Mouse (Mus musculus) hindbrain, embryonic 15.5 days (tissue): Measurements from ENCODE around the gene Mdc1. TPM values are rescaled to one million over a fixed set of nuclear protein-coding genes. Genes with fewer than 3 reads are reported as not detected.

Source experiments
- ATAC-seq: fragments of 200-750 bp; cut with Nextera tagmentation; 2 replicates; pipeline ENCODE4 v1.8.0; 2017; ENCODE audit warnings: low read depth, moderate number of reproducible peaks, moderate TSS enrichment; ENCODE audit not compliant: low FRiP score
- H3K27ac ChIP-seq: fragments of 300-500 bp; sonication (generic); replicated peaks from 2 replicates; pipeline ENCODE4 v1.5.1; 2015; ENCODE audit warnings: mild to moderate bottlenecking, inconsistent platforms
- H3K27me3 ChIP-seq: fragments of 300-500 bp; sonication (generic); 2 replicates; pipeline ENCODE4 v1.6.1; 2015; ENCODE audit warnings: control low read depth, inconsistent platforms
- H3K36me3 ChIP-seq: fragments of 300-500 bp; sonication (generic); 2 replicates; pipeline ENCODE4 v1.6.1; 2015; ENCODE audit warnings: control low read depth, inconsistent platforms
- H3K4me1 ChIP-seq: fragments of 300-500 bp; sonication (generic); replicated peaks from 2 replicates; pipeline ENCODE4 v1.6.1; 2015; ENCODE audit warnings: control low read depth, inconsistent platforms
- H3K4me2 ChIP-seq: fragments of 300-500 bp; sonication (generic); 2 replicates; pipeline ENCODE4 v1.6.1; 2015; ENCODE audit warnings: moderate library complexity, mild to moderate bottlenecking, inconsistent platforms
- H3K4me3 ChIP-seq: fragments of 300-500 bp; sonication (generic); 2 replicates; pipeline ENCODE4 v1.5.1; 2015; ENCODE audit warnings: mild to moderate bottlenecking, inconsistent platforms
- H3K9ac ChIP-seq: fragments of 300-500 bp; sonication (generic); 2 replicates; pipeline ENCODE4 v1.6.1; 2015; ENCODE audit warnings: inconsistent platforms
- H3K9me3 ChIP-seq: fragments of 300-500 bp; sonication (generic); 2 replicates; pipeline ENCODE4 v1.6.1; 2016; ENCODE audit warnings: control low read depth, inconsistent platforms
- WGBS: fragments of 180-500 bp; shearing (Covaris S2); methylation state at CpG from one replicate; pipeline ENCODE4 v1.1.7; 2015; 5-methylcytosine and 5-hydroxymethylcytosine counted together
- polyA plus RNA-seq: library from polyadenylated mRNA; unstranded; fragments of >200 nt; fragmentation: Nextera tagmentation; extraction: Ambion mirVana; gene quantifications from 2 replicates; pipeline ENCODE4 v1.2.1, GENCODE M21; 2015

Mdc1 gene
- polyA plus RNA-seq, 1 experiment from 2014 or later, result 10.0 TPM

DNA sequence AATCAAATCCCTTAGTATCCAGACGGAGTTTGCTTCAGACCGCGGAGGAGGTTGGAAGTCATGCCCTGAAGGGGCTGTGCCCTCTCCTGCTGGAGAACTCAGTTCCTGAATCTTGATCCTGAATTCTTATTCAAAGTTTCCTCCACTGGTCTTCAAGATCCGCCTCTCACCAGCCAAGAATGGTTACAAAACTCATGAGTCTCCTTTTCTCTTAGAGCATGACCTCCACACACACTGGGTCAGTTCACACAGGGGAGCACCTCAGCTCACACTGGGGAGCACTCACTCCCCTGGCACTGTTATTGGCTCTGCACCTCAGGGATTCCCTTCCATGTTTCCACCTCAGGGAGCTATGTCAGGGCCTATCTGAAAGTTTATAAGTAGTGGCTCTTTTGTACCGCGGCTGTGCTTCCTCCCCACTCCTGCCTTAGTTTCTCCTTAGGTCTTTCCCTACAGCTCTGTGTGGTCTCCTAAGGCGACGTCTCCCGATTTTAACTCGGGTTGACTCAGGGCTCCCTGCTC, 23.6 kb downstream of the Mdc1 start:
- Histone ChIP-seq H3K27me3 (no peaks in the 10 kb centered on the region), H3K36me3 (no peaks in the 10 kb centered on the region), H3K4me3 (peak overlapping the region; percentile 67), H3K4me2 (peak overlapping the region; percentile 90), H3K4me1 (peaks cover 50% of the 10 kb centered on the region), H3K9ac (peak overlapping the region; percentile 82), H3K9me3 (no peaks in the 10 kb centered on the region), H3K27ac (peak overlapping the region; percentile 98)
- 20% methylated on average over 10 of the region's 10 CpGs for WGBS
- ATAC-seq, result no peak

DNA sequence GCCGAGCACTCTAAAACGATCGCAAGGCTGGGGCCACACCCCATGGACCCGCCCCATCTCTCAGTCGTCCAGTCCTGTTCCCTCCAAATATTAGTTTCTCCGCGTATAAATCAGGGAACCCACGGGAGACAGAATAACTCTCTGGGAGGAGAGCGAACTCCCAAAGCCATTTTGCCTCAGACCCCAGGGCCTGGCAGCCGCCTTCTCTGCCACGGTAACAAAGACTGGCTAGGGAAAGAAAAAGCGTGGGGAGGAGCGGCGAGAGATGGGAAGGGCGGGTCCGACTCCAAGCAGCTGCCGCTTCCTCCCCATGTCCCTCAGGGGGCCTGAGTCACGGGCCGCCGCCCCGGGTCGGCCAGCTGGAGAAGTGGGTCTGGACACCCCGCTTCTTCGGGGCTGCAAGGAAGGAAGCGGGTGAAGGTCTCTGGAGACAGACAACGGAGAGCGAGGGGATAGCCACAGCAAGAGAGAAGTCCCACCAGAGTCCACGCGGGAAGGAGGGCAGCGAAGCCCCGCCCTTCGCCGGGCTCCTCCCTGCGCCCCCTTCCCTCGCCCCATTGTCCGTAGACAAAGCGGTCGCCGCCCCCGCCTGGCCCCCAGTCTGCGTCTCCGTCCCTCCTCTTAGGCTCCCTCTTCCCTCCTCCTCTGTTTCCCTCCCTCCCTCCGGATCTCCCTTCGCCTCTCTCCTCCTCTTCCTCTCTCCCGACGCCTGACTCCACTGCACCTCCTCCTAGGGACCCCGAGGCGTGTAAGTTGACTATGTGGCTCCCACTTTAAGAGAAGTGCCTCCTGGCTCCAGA, 24.4 kb downstream of the Mdc1 start, which contains the start of gene Ppp1r18:
Gene Ppp1r18, plus strand, starts transcription at position 113 of the 800 bp plus-strand sequence.
- H3K9ac ChIP-seq, result peak within 1 kb of the TSS; percentile 82
- peaks cover 55% of the 10 kb centered on the region for H3K4me1 ChIP-seq
- WGBS, result under 1% methylated on average over 36 of the region's 48 CpGs
- H3K4me2 ChIP-seq, result peak within 1 kb of the TSS; percentile 90
- ATAC-seq, result peak; percentile 62
- peak within 1 kb of the TSS; percentile 67 for H3K4me3 ChIP-seq
- H3K27me3 ChIP-seq, result no peaks in the 10 kb centered on the region
- H3K36me3 ChIP-seq, result no peaks in the 10 kb centered on the region
- H3K9me3 ChIP-seq, result no peaks in the 10 kb centered on the region
- H3K27ac ChIP-seq, result peak within 1 kb of the TSS; percentile 98

DNA sequence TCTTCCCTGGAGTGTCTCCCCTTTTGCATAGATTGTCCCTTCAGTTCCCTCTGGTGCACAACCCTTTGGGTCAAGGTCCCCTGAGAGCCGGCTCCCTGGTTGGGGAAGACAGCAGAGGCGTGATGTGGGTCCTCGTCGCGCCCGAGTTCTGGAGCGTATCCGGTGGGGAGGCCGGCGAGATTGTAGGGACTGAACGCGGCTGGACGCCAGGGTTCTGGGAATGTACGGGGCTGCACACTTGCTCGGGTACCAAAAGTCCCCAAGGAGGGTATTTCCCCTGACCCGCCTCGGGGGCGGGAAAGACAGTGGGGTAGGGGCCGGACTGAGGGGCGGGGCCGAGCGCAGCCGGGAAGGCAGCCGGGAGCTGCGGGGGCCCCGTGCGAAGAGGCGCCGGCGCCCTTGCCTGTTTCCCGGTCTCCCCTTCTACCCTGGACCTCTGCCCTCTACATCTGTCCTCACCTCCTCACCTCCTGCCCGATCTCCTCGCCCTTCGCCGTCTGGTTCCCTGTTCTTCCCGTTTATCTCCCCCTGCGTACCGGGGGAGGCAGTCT, 25.0 kb downstream of the Mdc1 start:
- peak; percentile 43 for ATAC-seq
- Histone ChIP-seq H3K9me3 (0 out of 2 replicates have a peak, but pooled peaks cover 2% of the 10 kb centered on the region), H3K9ac (peak overlapping the region; percentile 82), H3K4me2 (peak overlapping the region; percentile 90), H3K27ac (peak overlapping the region; percentile 98), H3K27me3 (no peaks in the 10 kb centered on the region), H3K4me1 (peaks cover 61% of the 10 kb centered on the region), H3K4me3 (peak overlapping the region; percentile 67), H3K36me3 (peaks cover 4% of the 10 kb centered on the region; the same call in 1 of the 2 replicates)
- WGBS, result under 1% methylated on average over 34 of the region's 38 CpGs

DNA sequence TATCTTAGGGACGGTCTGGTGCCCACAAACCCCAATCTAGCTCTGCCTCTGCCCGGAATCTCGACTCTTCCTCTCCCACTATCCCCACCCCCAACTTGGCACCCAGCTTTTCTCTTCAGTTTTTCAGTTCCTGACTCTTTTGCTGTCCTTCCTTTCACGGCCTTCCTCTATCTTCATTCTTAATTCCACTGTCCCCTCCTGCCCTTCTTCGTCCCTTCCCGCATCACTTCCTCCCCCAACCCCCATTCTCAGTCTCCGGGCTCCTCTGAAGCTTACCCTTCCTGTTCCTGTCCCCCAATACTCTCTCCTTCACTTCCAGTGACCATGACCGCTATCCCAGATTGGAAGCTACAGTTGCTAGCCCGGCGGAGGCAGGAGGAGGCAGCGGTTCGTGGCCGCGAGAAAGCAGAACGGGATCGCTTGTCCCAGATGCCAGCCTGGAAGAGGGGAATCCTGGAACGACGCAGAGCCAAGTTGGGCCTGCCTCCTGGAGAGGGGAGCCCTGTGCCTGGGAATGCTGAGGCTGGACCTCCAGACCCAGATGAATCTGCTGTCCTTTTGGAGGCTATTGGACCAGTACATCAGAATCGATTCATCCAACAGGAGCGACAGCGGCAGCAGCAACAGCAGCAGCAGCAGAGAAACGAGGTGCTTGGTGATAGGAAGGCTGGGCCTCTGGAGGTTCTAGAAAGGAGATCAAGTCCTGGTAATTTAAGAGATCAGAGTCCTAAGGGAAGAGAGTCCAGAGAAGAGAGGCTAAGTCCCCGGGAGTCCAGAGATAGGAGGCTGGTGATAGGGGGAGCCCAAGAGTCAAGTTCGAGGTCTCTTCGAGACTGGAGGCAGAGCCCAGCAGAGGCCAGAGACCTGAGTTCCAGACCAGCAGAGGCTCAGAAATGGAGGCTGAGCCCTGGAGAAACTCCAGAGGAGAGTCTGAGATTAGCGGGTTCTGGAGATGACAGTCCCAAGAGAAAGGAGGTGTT, 25.9 kb downstream of the Mdc1 start:
- Histone ChIP-seq H3K4me1 (peaks cover 61% of the 10 kb centered on the region), H3K36me3 (peaks cover 4% of the 10 kb centered on the region; the same call in 1 of the 2 replicates), H3K9ac (peak overlapping the region; percentile 82), H3K4me3 (peak overlapping the region; percentile 67), H3K9me3 (0 out of 2 replicates have a peak, but pooled peaks cover 2% of the 10 kb centered on the region), H3K4me2 (peak overlapping the region; percentile 90), H3K27me3 (no peaks in the 10 kb centered on the region), H3K27ac (peak overlapping the region; percentile 98)
- WGBS, result 6% methylated on average over 26 of the region's 26 CpGs
- no peak for ATAC-seq

DNA sequence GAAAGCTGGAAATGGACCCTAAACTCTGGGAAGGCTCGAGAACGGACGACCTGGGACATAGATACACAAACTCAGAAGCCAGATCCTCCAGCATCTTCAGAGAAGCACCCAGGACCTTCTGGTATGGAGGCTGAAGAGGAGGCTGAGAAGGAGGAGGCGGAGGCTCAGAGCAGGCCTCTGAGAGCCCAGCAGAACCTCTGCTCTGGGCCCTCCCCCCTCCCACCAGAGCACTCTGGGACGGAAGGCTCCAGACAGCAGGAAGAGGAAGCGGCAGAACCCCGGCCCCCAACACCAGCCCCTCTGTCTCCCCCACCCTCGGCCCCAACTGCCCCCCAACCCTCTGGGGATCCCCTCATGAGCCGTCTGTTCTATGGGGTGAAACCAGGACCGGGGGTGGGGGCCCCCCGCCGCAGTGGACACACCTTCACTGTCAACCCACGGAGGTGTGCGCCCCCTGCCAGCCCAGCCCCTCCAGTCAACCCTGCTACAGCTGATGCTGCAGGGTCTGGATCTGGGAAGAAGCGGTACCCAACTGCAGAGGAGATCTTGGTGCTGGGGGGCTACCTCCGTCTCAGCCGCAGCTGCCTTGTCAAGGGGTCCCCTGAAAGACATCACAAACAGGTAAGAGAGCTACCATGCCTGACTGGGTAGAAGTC, 27.0 kb downstream of the Mdc1 start:
- H3K27ac ChIP-seq, result peak overlapping the region; percentile 75
- H3K4me2 ChIP-seq, result peak overlapping the region; percentile 90
- peak overlapping the region; percentile 82 for H3K9ac ChIP-seq
- no peak for ATAC-seq
- H3K4me1 ChIP-seq, result peaks cover 71% of the 10 kb centered on the region
- H3K36me3 ChIP-seq, result peaks cover 4% of the 10 kb centered on the region; the same call in 1 of the 2 replicates
- H3K9me3 ChIP-seq, result 0 out of 2 replicates have a peak, but pooled peaks cover 2% of the 10 kb centered on the region
- H3K27me3 ChIP-seq, result no peaks in the 10 kb centered on the region
- H3K4me3 ChIP-seq, result peak overlapping the region; percentile 67
- 25% methylated on average over 17 of the region's 17 CpGs for WGBS

DNA sequence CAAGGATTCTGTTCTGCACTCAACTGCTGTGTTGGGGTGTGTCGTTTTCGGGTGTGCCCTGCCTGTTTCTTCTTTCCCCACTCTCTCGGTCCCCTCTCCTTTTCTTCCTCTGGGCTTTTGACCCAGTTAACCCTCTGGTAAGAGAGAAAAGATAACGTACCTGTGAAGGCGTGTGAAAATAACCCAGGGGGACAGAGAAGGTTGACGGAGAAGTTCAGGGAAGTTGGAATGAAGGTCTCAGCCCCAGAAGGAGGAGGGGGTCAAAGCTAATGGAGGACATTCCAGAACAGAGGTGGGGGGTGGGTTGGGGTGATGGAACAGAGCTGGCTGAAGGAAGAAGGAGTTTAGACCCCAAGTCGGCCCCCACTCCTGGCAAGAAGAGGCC, 27.6 kb downstream of the Mdc1 start:
- peaks cover 78% of the 10 kb centered on the region for H3K4me1 ChIP-seq
- peak overlapping the region; percentile 90 for H3K4me2 ChIP-seq
- peak overlapping the region; percentile 67 for H3K4me3 ChIP-seq
- H3K27me3 ChIP-seq, result no peaks in the 10 kb centered on the region
- ATAC-seq, result no peak
- WGBS, result 9% methylated on average over 7 of the region's 7 CpGs
- 0 out of 2 replicates have a peak, but pooled peaks cover 2% of the 10 kb centered on the region for H3K9me3 ChIP-seq
- peak overlapping the region; percentile 82 for H3K9ac ChIP-seq
- peaks cover 4% of the 10 kb centered on the region; the same call in 1 of the 2 replicates for H3K36me3 ChIP-seq
- H3K27ac ChIP-seq, result peak overlapping the region; percentile 75

GRCm38 (mm10) chr17:35869346-35870067, 28.2 kb downstream of the Mdc1 start:
- Histone ChIP-seq H3K9me3 (0 out of 2 replicates have a peak, but pooled peaks cover 2% of the 10 kb centered on the region), H3K27ac (peak overlapping the region; percentile 75), H3K4me2 (peak overlapping the region; percentile 90), H3K9ac (peak overlapping the region; percentile 82), H3K4me3 (peak overlapping the region; percentile 67), H3K4me1 (peaks cover 80% of the 10 kb centered on the region), H3K36me3 (peaks cover 8% of the 10 kb centered on the region; the same call in 1 of the 2 replicates), H3K27me3 (no peaks in the 10 kb centered on the region)
- ATAC-seq, result no peak
- 3% methylated on average over 7 of the region's 7 CpGs for WGBS

GRCm38 (mm10) chr17:35870151-35870883, 29.0 kb downstream of the Mdc1 start:
- WGBS, result 65% methylated on average over 9 of the region's 9 CpGs
- Histone ChIP-seq H3K27ac (peak overlapping the region; percentile 75), H3K36me3 (peaks cover 15% of the 10 kb centered on the region), H3K4me1 (peaks cover 72% of the 10 kb centered on the region), H3K27me3 (no peaks in the 10 kb centered on the region), H3K9me3 (0 out of 2 replicates have a peak, but pooled peaks cover 2% of the 10 kb centered on the region), H3K9ac (peak overlapping the region; percentile 82), H3K4me3 (peak overlapping the region; percentile 67), H3K4me2 (peak overlapping the region; percentile 90)
- ATAC-seq, result no peak

- 88% methylated on average over 8 of the region's 8 CpGs for WGBS
- Histone ChIP-seq H3K9ac (0 out of 2 replicates have a peak overlapping the region, but pooled peaks have one; percentile 82), H3K9me3 (0 out of 2 replicates have a peak, but pooled peaks cover 2% of the 10 kb centered on the region), H3K4me2 (peak overlapping the region; percentile 90), H3K4me1 (peaks cover 71% of the 10 kb centered on the region), H3K36me3 (peaks cover 21% of the 10 kb centered on the region), H3K27me3 (no peaks in the 10 kb centered on the region), H3K27ac (peak overlapping the region; percentile 75; the same call in 1 of the 2 replicates), H3K4me3 (peak overlapping the region; percentile 67)
- ATAC-seq, result no peak
Measured at GRCm38 (mm10) chr17:35870884-35871696, 29.8 kb downstream of the Mdc1 start.
